Mouse (Mus musculus) small intestine, adult 2 months (tissue): ENCODE data around the gene Gm37240. TPM values are rescaled to one million over a fixed set of nuclear protein-coding genes. Genes with fewer than 3 reads are reported as not detected.
"Not testable (repeated sequence)": the region's sequence is repeated elsewhere in the genome, so short reads cannot be mapped to it uniquely, and the experiment has no call there.

Experiments
- H3K27ac ChIP-seq: fragments of 200-500 bp; 2 replicates; pipeline ENCODE4 v1.5.1; 2012; ENCODE audit warnings: low read depth, low read length, control low read depth, inconsistent platforms; ENCODE audit not compliant: insufficient read depth
- H3K27me3 ChIP-seq: fragments of 200-500 bp; 2 replicates; pipeline ENCODE4 v1.6.1; 2012; ENCODE audit warnings: mild to moderate bottlenecking, moderate library complexity, low read length, inconsistent platforms; ENCODE audit not compliant: control insufficient read depth, insufficient read depth
- H3K36me3 ChIP-seq: fragments of 200-500 bp; 2 replicates; pipeline ENCODE4 v1.6.1; 2012; ENCODE audit warnings: mild to moderate bottlenecking, low read length, control low read depth, inconsistent platforms; ENCODE audit not compliant: control insufficient read depth, insufficient read depth
- H3K4me1 ChIP-seq: fragments of 200-500 bp; 2 replicates; pipeline ENCODE4 v1.6.1; 2012; ENCODE audit warnings: low read length, inconsistent platforms, mixed read lengths; ENCODE audit not compliant: control insufficient read depth, insufficient read depth, insufficient read length
- H3K4me3 ChIP-seq: fragments of 200-500 bp; 2 replicates; pipeline ENCODE4 v1.5.1; 2012; ENCODE audit warnings: low read depth, mild to moderate bottlenecking, control low read depth, inconsistent platforms, low read length, moderate library complexity
- CTCF ChIP-seq: fragments of 200-500 bp; IDR thresholded peaks from 2 replicates; pipeline ENCODE4 v1.5.1; 2012; ENCODE audit warnings: low read depth, mild to moderate bottlenecking, control low read depth, inconsistent platforms, low read length, moderate library complexity, mixed read lengths; ENCODE audit not compliant: insufficient replicate concordance, insufficient read length; ENCODE audit errors: extremely low read depth
- POLR2A ChIP-seq: fragments of 200-500 bp; IDR thresholded peaks from 2 replicates; pipeline ENCODE4 v1.6.1; 2012; ENCODE audit warnings: low read depth, mild to moderate bottlenecking, control low read depth, inconsistent platforms, low read length, moderate library complexity
- WGBS: fragments of 180-500 bp; shearing (Covaris S2); methylation state at CpG from one replicate; pipeline ENCODE4 v1.1.7; 2018; 5-methylcytosine and 5-hydroxymethylcytosine counted together
- polyA plus RNA-seq: library from polyadenylated mRNA; depleted of rRNA; stranded (reverse); fragments of >200 nt; gene quantifications from 2 replicates; pipeline ENCODE4 v1.2.3, GENCODE M21; 2012

The Gm37240 gene
- polyA plus RNA-seq, 1 experiment: 58.2 TPM

- Histone ChIP-seq H3K4me3 (no peak overlapping the region), H3K27ac (no peak overlapping the region), H3K36me3 (no peaks in the 10 kb centered on the region), H3K27me3 (no peaks in the 10 kb centered on the region), H3K4me1 (peaks cover 2% of the 10 kb centered on the region; the same call in 1 of the 2 replicates)
- WGBS: 91% methylated on average over 3 of the region's 3 CpGs
- TF ChIP-seq CTCF (no peak), POLR2A (no peak)
Observed at GRCm38 (mm10) chr3:84558301-84558700, 1329.0 kb downstream of the Gm37240 start.

GRCm38 (mm10) chr3:84555780-84556179 is 1331.5 kb downstream of the Gm37240 start:
- 73% methylated on average over 3 of the region's 3 CpGs for WGBS
- Histone ChIP-seq H3K36me3 (no peaks in the 10 kb centered on the region), H3K4me3 (no peak overlapping the region), H3K4me1 (peaks cover 2% of the 10 kb centered on the region; the same call in 1 of the 2 replicates), H3K27me3 (no peaks in the 10 kb centered on the region), H3K27ac (no peak overlapping the region)
- no peak for TF ChIP-seq POLR2A
- TF ChIP-seq CTCF: no peak

GRCm38 (mm10) chr3:84547177-84547576 is 1340.1 kb downstream of the Gm37240 start:
- Histone ChIP-seq H3K27me3 (no peaks in the 10 kb centered on the region), H3K27ac (no peak overlapping the region), H3K4me1 (no peaks in the 10 kb centered on the region), H3K4me3 (no peak overlapping the region), H3K36me3 (0 out of 2 replicates have a peak, but pooled peaks cover 5% of the 10 kb centered on the region)
- WGBS: 69% methylated on average over 8 of the region's 8 CpGs
- no peak for TF ChIP-seq POLR2A
- no peak for TF ChIP-seq CTCF

GRCm38 (mm10) chr3:84542450-84542849 is 1344.9 kb downstream of the Gm37240 start:
- not testable (repeated sequence) for H3K4me1 ChIP-seq, H3K4me3 ChIP-seq, H3K27me3 ChIP-seq, H3K36me3 ChIP-seq, H3K27ac ChIP-seq
- WGBS: 6% methylated on average over 3 of the region's 3 CpGs

- 85% methylated on average over 1 of the region's 1 CpGs for WGBS
- H3K27me3 ChIP-seq: no peaks in the 10 kb centered on the region
- no peak overlapping the region for H3K4me3 ChIP-seq
- H3K4me1 ChIP-seq: no peaks in the 10 kb centered on the region
- H3K36me3 ChIP-seq: 0 out of 2 replicates have a peak, but pooled peaks cover 1% of the 10 kb centered on the region
- no peak overlapping the region for H3K27ac ChIP-seq
- TF ChIP-seq CTCF (no peak), POLR2A (no peak)
Observed at GRCm38 (mm10) chr3:84541881-84542280, 1345.4 kb downstream of the Gm37240 start.

GRCm38 (mm10) chr3:84540640-84541039 is 1346.7 kb downstream of the Gm37240 start:
- no peaks in the 10 kb centered on the region for H3K27me3 ChIP-seq
- H3K27ac ChIP-seq: no peak overlapping the region
- H3K4me1 ChIP-seq: no peaks in the 10 kb centered on the region
- TF ChIP-seq CTCF (no peak), POLR2A (no peak)
- 0 out of 2 replicates have a peak, but pooled peaks cover 1% of the 10 kb centered on the region for H3K36me3 ChIP-seq
- H3K4me3 ChIP-seq: no peak overlapping the region

GRCm38 (mm10) chr3:84536987-84537386 is 1350.3 kb downstream of the Gm37240 start:
- TF ChIP-seq POLR2A (no peak), CTCF (no peak)
- 71% methylated on average over 6 of the region's 6 CpGs for WGBS

GRCm38 (mm10) chr3:84533227-84533626 is 1354.1 kb downstream of the Gm37240 start:
- Histone ChIP-seq H3K27me3 (no peaks in the 10 kb centered on the region), H3K36me3 (peaks cover 23% of the 10 kb centered on the region), H3K4me3 (no peak overlapping the region), H3K27ac (no peak overlapping the region), H3K4me1 (no peaks in the 10 kb centered on the region)
- WGBS: 82% methylated on average over 5 of the region's 5 CpGs
- TF ChIP-seq CTCF (no peak), POLR2A (no peak)

More at GRCm38 (mm10) chr3:84536987-84537386, 1350.3 kb downstream of the Gm37240 start:
- peaks cover 19% of the 10 kb centered on the region for H3K36me3 ChIP-seq
- no peaks in the 10 kb centered on the region for H3K4me1 ChIP-seq
- H3K4me3 ChIP-seq: no peak overlapping the region
- no peaks in the 10 kb centered on the region for H3K27me3 ChIP-seq
- H3K27ac ChIP-seq: no peak overlapping the region
